Mouse (Mus musculus) G1E (cell line): ENCODE measurements at regions not wholly inside any gene's neighbourhood (a gene's known extent, or its start where the extent isn't known, plus 50 kb on each side); places are given as distances from the start of the nearest gene placed in this dataset.

ENCODE experiments used
- ATAC-seq: 2 replicates; pipeline ENCODE4 v1.8.0; 2016; ENCODE audit warnings: mild to moderate bottlenecking; ENCODE audit not compliant: insufficient number of reproducible peaks, poor library complexity, low FRiP score, severe bottlenecking; ENCODE audit errors: extremely low read depth
- DNase-seq: peaks from one replicate; pipeline ENCODE4 v3.0.0; 2012; ENCODE audit warnings: low spot score
- H3K27me3 ChIP-seq: 2 replicates; pipeline ENCODE4 v1.6.1; 2012; ENCODE audit warnings: mild to moderate bottlenecking, low read length, inconsistent platforms; ENCODE audit not compliant: insufficient read depth
- H3K36me3 ChIP-seq: replicated peaks from 2 replicates; pipeline ENCODE3; 2012; ENCODE audit warnings: mild to moderate bottlenecking, inconsistent platforms
- H3K4me1 ChIP-seq: 2 replicates; pipeline ENCODE4 v1.6.1; 2012; ENCODE audit warnings: low read depth, low read length, inconsistent platforms, mixed read lengths; ENCODE audit not compliant: insufficient read depth
- H3K4me3 ChIP-seq: 2 replicates; pipeline ENCODE4 v1.5.1; 2012; ENCODE audit warnings: low read depth, mild to moderate bottlenecking, inconsistent platforms, low read length, moderate library complexity, mixed read lengths
- H3K9me3 ChIP-seq: replicated peaks from 2 replicates; pipeline ENCODE4 v1.6.1; 2012; ENCODE audit warnings: inconsistent platforms
- CTCF ChIP-seq: IDR thresholded peaks from 2 replicates; pipeline ENCODE4 v1.5.1; 2012; ENCODE audit warnings: low read depth, low read length, inconsistent platforms, mixed read lengths
- GATA1 ChIP-seq: IDR thresholded peaks from 2 replicates; pipeline ENCODE4 v1.6.1; 2012; ENCODE audit warnings: borderline replicate concordance, low read length, inconsistent platforms, mixed read lengths
- GATA2 ChIP-seq: IDR thresholded peaks from 2 replicates; pipeline ENCODE4 v1.6.1; 2012; ENCODE audit warnings: low read depth, low read length, inconsistent platforms, borderline replicate concordance
- POLR2AphosphoS5 ChIP-seq: IDR thresholded peaks from 2 replicates; pipeline ENCODE4 v1.6.1; 2012; ENCODE audit warnings: low read depth, low read length, inconsistent platforms; ENCODE audit not compliant: insufficient replicate concordance
- TAL1 ChIP-seq: conservative IDR thresholded peaks from 2 replicates; pipeline ENCODE4 v1.6.1; 2012; ENCODE audit warnings: low read depth, low read length, inconsistent platforms, mixed read lengths

DNA sequence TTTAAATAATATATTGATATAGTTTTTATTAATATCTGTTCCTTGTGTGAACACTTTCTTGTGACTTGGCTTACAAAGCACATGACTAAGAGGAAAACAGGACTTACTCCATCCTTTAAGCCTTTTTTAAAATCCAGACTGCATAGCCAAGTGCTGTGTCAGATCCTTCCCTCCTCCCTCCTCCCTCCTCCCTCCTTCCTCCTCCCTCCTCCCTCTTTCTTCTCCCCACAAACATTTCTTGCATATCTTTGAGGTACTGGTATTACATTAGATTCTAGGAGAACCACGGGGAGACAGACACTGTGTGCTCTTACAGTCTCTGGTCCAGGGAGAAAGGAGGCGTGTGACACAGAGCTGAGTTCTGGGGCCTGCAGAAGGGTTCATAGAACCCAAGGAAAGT, 155.8 kb upstream of the Hmga2 start:
- no peak for TF ChIP-seq POLR2AphosphoS5
- no peak for TF ChIP-seq CTCF
- TF ChIP-seq GATA1, result no peak
- Histone ChIP-seq H3K9me3 (peaks cover 66% of the 10 kb centered on the region), H3K4me3 (no peak overlapping the region), H3K4me1 (no peaks in the 10 kb centered on the region), H3K27me3 (no peaks in the 10 kb centered on the region), H3K36me3 (no peaks in the 10 kb centered on the region)
- no peak for DNase-seq
- ATAC-seq, result no peak

DNA sequence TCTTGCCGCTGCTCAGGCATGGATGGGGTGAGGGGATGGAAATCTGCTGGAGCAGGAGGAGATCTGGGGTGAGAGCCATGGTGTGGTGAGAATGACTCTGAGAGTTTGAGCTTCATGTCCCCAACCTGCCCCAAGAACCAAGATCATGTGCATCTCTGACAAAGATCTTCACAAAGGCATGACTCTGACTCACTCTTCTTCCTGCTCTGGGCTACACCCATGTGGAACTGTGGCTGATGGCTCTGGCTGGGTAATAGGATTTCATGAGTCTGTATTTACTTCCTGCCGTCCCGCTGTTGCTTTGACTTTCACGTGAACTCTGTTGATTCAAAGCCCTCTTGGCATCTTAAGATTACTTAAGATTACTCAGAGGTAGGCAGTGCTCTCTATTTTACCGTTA, 151.8 kb upstream of the Hmga2 start:
- Histone ChIP-seq H3K36me3 (no peaks in the 10 kb centered on the region), H3K4me1 (no peaks in the 10 kb centered on the region), H3K4me3 (no peak overlapping the region), H3K9me3 (peaks cover 58% of the 10 kb centered on the region), H3K27me3 (no peaks in the 10 kb centered on the region)
- DNase-seq, result no peak
- ATAC-seq, result no peak
- no peak for TF ChIP-seq POLR2AphosphoS5
- TF ChIP-seq GATA2, result no peak
- no peak for TF ChIP-seq CTCF
- TF ChIP-seq GATA1, result no peak
- TF ChIP-seq TAL1, result no peak

GRCm38 (mm10) chr10:120625474-120625873, 149.2 kb upstream of the Hmga2 start:
- ATAC-seq, result no peak
- H3K27me3 ChIP-seq, result no peaks in the 10 kb centered on the region
- H3K4me1 ChIP-seq, result no peaks in the 10 kb centered on the region
- H3K4me3 ChIP-seq, result no peak overlapping the region
- H3K36me3 ChIP-seq, result no peaks in the 10 kb centered on the region
- peaks cover 48% of the 10 kb centered on the region for H3K9me3 ChIP-seq
- no peak for TF ChIP-seq GATA1
- TF ChIP-seq CTCF, result no peak
- no peak for TF ChIP-seq POLR2AphosphoS5
- no peak for TF ChIP-seq TAL1
- no peak for TF ChIP-seq GATA2
- no peak for DNase-seq

DNA sequence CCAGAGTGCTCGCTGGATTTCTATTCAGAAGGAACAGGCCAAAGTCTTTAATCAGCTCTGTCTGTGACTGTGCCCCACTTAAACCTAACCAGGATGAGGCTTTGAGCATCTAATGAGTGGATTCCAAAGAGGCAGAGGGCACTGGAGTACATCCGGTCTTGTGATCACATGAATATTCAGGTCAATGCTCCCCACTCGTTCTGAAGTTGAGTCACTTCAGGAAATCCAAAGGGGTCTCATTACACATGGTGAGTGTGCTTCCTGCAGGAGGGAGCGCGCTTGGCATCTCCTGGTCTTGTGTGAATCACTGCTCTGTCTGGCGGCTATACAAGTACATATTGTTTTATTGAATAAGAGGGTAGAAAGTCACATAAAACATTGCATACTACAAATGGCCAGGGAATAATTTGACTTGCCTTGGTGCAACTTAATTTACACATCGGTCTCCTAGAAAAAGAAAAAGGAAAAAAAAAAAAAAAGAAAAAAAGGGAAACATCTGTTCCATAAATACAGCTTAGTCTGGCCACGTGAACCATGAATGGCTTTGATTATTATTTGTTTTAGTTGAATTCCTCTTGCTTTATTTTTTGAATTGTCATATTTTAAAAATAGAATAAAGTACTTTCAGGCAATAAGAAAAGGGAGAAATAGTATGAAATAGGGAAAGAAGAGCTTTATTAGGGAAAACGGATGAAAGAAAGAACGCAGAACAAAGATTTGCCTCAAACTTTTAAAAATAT, 148.1 kb upstream of the Hmga2 start:
- ATAC-seq (no peak), DNase-seq (no peak)
- no peak for TF ChIP-seq POLR2AphosphoS5
- no peak for TF ChIP-seq TAL1
- TF ChIP-seq GATA1, result no peak
- TF ChIP-seq CTCF, result no peak
- H3K4me1 ChIP-seq, result no peaks in the 10 kb centered on the region
- H3K4me3 ChIP-seq, result no peak overlapping the region
- no peaks in the 10 kb centered on the region for H3K27me3 ChIP-seq
- H3K9me3 ChIP-seq, result peaks cover 45% of the 10 kb centered on the region
- no peaks in the 10 kb centered on the region for H3K36me3 ChIP-seq

DNA sequence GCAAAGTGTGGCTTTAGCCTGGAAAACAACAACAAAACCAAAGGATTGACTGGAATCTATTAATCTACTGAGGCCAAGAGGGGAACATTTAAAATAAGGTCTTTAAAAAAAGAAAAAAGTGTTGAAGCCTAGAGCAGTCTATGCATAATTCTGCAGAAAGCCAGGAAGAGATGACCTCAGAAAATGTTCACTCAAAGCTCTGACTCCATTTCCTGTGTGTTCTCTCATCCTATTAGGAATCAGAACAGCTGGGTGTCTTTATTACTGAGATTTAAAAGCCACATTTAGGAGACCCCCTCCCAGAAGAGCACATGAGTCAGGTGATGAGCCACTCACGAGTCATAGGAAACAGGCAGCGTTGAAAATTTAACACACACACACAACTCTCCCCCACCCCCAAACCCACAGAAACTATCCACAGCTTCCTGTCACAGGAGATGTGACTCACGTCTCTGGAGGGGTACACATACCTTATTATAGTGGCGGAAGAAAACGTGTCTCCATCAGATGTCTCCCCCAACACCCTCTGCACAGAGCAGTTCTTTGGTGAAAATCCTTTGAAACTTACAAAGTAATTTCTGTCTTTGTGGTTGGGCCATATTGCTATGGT, 140.2 kb upstream of the Hmga2 start:
- ATAC-seq (no peak), DNase-seq (no peak)
- H3K36me3 ChIP-seq, result no peaks in the 10 kb centered on the region
- H3K27me3 ChIP-seq, result no peaks in the 10 kb centered on the region
- no peak overlapping the region for H3K4me3 ChIP-seq
- TF ChIP-seq GATA1, result no peak
- TF ChIP-seq CTCF, result no peak
- no peak for TF ChIP-seq GATA2
- TF ChIP-seq TAL1, result no peak
- no peak for TF ChIP-seq POLR2AphosphoS5
- no peaks in the 10 kb centered on the region for H3K4me1 ChIP-seq
- H3K9me3 ChIP-seq, result peaks cover 42% of the 10 kb centered on the region

DNA sequence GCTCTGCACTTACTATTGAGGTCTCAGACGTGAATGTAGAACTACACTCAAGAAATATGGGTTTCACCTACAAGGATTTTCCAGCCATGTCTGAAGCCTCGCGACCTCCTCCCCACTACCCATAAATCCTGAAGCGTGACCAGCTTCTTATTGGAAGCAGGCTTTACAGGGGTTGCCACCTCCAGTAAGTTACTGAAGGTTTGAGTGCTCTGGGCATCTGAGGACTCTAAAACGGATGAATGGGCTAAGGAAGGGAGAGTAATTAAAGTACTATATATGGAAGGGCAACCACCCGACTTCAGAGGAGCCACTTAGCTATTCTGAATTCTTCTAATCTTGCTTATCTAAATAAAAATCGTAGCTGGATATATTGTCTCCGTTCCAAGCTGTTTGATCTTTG, 136.1 kb upstream of the Hmga2 start:
- TF ChIP-seq CTCF, result no peak
- TF ChIP-seq GATA1, result no peak
- TF ChIP-seq TAL1, result no peak
- Histone ChIP-seq H3K4me3 (no peak overlapping the region), H3K9me3 (peaks cover 51% of the 10 kb centered on the region), H3K36me3 (no peaks in the 10 kb centered on the region), H3K4me1 (no peaks in the 10 kb centered on the region), H3K27me3 (no peaks in the 10 kb centered on the region)
- DNase-seq (no peak), ATAC-seq (no peak)

GRCm38 (mm10) chr10:120610076-120610475, 133.8 kb upstream of the Hmga2 start:
- Histone ChIP-seq H3K36me3 (no peaks in the 10 kb centered on the region), H3K4me1 (no peaks in the 10 kb centered on the region), H3K4me3 (no peak overlapping the region), H3K27me3 (no peaks in the 10 kb centered on the region), H3K9me3 (peaks cover 57% of the 10 kb centered on the region)
- TF ChIP-seq GATA1, result no peak
- TF ChIP-seq GATA2, result no peak
- no peak for TF ChIP-seq CTCF
- TF ChIP-seq POLR2AphosphoS5, result no peak
- TF ChIP-seq TAL1, result no peak
- ATAC-seq (no peak), DNase-seq (no peak)
